Mouse (Mus musculus): Measurements from ENCODE around the gene Anxa5. TPM values are rescaled to one million over a fixed set of nuclear protein-coding genes. Genes with fewer than 3 reads are reported as not detected.
A peak's percentile ranks its signal among the peaks of the same experiment; 100 is the strongest.

Gene Anxa5
- 323 and 376 TPM in 2 replicates for polyA plus RNA-seq (2015; fragmentation: Nextera tagmentation; extraction: Ambion mirVana)

DNA sequence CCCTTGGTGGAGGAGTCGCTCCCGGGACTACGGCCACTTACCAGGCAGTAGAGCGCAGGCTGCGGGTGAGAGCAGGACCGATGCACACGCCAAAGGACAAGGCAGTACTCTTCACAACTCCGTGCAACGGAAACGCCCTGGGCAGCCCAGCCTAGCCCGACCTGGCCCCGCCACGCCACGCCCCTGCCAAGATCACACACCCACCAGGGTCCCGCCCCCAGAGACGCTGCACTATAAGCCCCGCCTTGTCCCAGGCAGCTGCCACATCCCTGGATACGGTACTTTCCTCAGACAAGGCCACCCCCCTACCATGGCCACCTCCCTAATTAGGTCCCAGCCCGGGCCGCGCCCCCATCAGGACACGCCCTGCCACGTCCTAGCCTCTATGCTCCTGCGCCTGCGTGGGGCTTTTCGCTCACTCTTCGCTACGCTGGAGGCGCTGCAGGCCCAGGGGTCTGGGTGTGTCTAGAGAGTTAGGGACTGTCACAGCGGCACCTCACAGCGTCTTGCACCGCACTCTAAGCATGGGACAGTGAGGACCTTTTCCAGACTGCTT lies at the start of gene Anxa5, which contains the start of gene 1810062G17Rik:
Gene Anxa5, minus strand, starts transcription at position 363 of the 556 bp plus-strand sequence.
Gene 1810062G17Rik, plus strand, starts transcription at position 406 of the 556 bp plus-strand sequence.
- Histone ChIP-seq H3K4me2 (ENCODE audit: low read depth, low read length) (peak within 1 kb of the TSS; percentile 73), H3K9me3 (replicated peaks; ENCODE audit: control insufficient read depth, low read length) (no peaks in the 10 kb centered on the region), H3K9ac (ENCODE audit: low read length) (peak within 1 kb of the TSS; percentile 91), H3K36me3 (ENCODE audit: control insufficient read depth, insufficient read depth, low read length) (no peaks in the 10 kb centered on the region), H3K27me3 (ENCODE audit: control insufficient read depth, insufficient read depth, low read length) (no peaks in the 10 kb centered on the region), H3K27ac (ENCODE audit: low read length) (peak within 1 kb of the TSS; percentile 90), H3K4me1 (ENCODE audit: control insufficient read depth, insufficient read depth, low read length) (peaks cover 19% of the 10 kb centered on the region), H3K4me3 (replicated peaks; ENCODE audit: low read length) (peak within 1 kb of the TSS; percentile 89)
- peak; percentile 99 for ATAC-seq (ENCODE audit: insufficient read depth, low FRiP score)
- WGBS: 0% methylated on average over 32 of the region's 32 CpGs

DNA sequence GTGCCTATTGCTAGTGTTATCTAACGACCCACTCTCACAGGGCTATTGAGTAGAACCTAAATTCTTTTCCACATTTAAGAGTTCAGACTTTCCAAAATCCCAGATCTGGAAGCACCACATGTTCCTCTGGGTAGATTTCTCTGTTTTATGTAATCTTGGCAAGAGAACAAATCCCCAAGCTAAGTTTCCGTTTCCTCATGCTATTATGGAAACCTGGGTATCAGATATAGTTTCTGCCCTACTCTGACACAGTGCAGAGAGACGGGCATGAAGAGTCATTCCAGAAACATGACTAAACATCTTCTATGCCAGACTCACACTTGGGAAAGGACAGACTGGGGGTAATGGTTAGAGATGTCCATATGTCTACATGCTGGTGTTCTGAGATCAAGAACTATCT lies 48.8 kb upstream of the Anxa5 start:
- WGBS: 61% methylated on average over 3 of the region's 3 CpGs
- H3K9me3 ChIP-seq (replicated peaks; ENCODE audit: control insufficient read depth, low read length): no peaks in the 10 kb centered on the region
- H3K4me3 ChIP-seq (replicated peaks; ENCODE audit: low read length): no peak overlapping the region
- no peaks in the 10 kb centered on the region for H3K36me3 ChIP-seq (ENCODE audit: control insufficient read depth, insufficient read depth, low read length)
- H3K27ac ChIP-seq (ENCODE audit: low read length): no peak overlapping the region
- no peak overlapping the region for H3K9ac ChIP-seq (ENCODE audit: low read length)
- no peak for ATAC-seq (ENCODE audit: insufficient read depth, low FRiP score)
- no peaks in the 10 kb centered on the region for H3K4me1 ChIP-seq (ENCODE audit: control insufficient read depth, insufficient read depth, low read length)
- peaks cover 24% of the 10 kb centered on the region for H3K27me3 ChIP-seq (ENCODE audit: control insufficient read depth, insufficient read depth, low read length)
- H3K4me2 ChIP-seq (ENCODE audit: low read depth, low read length): no peak overlapping the region

DNA sequence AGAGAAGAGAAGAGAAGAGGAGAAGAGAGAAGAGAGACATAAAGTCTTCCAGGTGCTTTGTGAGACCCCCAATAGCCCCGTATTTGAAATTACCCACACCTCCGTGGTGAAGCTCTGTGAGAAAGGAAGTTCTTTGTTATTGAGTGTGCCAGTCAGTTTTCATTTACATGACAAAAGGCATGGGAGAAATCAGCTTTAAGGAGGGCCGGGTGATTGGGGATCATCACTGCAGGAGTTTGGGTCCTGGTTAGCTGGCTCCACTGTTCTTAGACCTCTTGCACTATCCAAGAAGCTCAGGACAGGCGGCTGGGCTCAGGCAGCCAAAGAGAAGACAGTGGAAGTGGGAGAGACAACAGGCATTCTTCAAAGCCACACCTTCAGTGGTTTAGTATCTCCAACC lies 46.4 kb upstream of the Anxa5 start:
- peaks cover 24% of the 10 kb centered on the region for H3K27me3 ChIP-seq (ENCODE audit: control insufficient read depth, insufficient read depth, low read length)
- ATAC-seq (ENCODE audit: insufficient read depth, low FRiP score): no peak
- H3K27ac ChIP-seq (ENCODE audit: low read length): no peak overlapping the region

DNA sequence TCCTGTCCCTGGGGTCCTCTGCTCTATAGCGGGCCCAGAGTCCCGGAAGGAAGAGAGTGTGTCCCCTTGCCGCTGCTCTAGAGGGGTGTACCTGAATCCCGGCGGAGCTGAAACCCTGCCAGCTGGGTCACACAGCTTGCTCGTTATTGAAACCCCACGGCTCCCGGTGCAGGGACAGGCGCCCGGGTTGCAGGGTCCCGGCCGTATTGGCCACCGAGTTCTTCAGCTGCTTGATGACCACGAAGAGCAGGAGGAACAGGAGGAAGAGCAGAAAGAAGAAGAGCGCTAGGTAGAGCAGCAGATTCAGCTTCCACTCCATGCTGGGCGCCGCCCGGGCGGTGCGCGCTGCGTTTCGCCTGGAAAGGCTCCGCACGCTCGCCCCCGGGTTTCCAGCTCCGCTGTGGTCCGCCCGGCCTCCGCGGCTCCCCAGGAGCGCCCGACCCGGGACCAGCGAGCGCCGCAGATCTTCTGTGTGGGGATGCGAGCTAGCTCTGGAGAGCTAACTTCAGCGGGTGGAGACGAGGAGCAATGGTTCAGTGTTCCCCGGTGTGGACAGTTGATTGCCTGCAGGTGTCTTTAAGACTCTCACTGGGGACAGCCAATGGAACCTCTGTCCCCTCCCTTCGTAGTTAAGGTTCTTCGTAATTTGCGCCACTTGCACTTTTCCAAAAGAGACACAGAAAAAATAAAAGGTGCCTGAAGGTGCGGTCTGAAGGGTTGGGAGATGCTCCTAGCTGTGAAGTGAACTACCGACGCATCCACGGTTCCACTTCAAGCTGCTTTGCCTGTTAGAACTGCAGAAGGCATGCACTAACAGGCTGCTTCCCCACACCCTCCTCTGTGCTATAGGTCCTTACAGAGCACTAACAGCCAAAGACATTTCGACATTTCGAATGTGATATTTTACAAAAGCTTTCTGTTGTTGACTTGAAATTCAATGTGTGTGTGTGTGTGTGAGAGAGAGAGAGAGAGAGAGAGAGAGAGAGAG lies 45.7 kb upstream of the Anxa5 start, which contains the start of gene Gm11549:
Gene Gm11549, minus strand, starts transcription at position 741 of the 988 bp plus-strand sequence.
- WGBS: 1% methylated on average over 51 of the region's 51 CpGs
- H3K4me2 ChIP-seq (ENCODE audit: low read depth, low read length): peak within 1 kb of the TSS; percentile 94
- H3K4me3 ChIP-seq (replicated peaks; ENCODE audit: low read length): peak within 1 kb of the TSS; percentile 52
- no peak within 1 kb of the TSS for H3K27ac ChIP-seq (ENCODE audit: low read length)
- H3K36me3 ChIP-seq (ENCODE audit: control insufficient read depth, insufficient read depth, low read length): no peaks in the 10 kb centered on the region
- H3K9ac ChIP-seq (ENCODE audit: low read length): peak within 1 kb of the TSS; percentile 69
- no peaks in the 10 kb centered on the region for H3K4me1 ChIP-seq (ENCODE audit: control insufficient read depth, insufficient read depth, low read length)
- no peak for ATAC-seq (ENCODE audit: insufficient read depth, low FRiP score)
- H3K9me3 ChIP-seq (replicated peaks; ENCODE audit: control insufficient read depth, low read length): no peaks in the 10 kb centered on the region
- peaks cover 24% of the 10 kb centered on the region for H3K27me3 ChIP-seq (ENCODE audit: control insufficient read depth, insufficient read depth, low read length)

More for the DNA sequence above, 46.4 kb upstream of the Anxa5 start:
- WGBS: 22% methylated on average over 4 of the region's 4 CpGs
- Histone ChIP-seq H3K9me3 (replicated peaks; ENCODE audit: control insufficient read depth, low read length) (no peaks in the 10 kb centered on the region), H3K36me3 (ENCODE audit: control insufficient read depth, insufficient read depth, low read length) (no peaks in the 10 kb centered on the region), H3K4me2 (ENCODE audit: low read depth, low read length) (no peak overlapping the region), H3K4me1 (ENCODE audit: control insufficient read depth, insufficient read depth, low read length) (no peaks in the 10 kb centered on the region), H3K9ac (ENCODE audit: low read length) (no peak overlapping the region), H3K4me3 (replicated peaks; ENCODE audit: low read length) (no peak overlapping the region)

DNA sequence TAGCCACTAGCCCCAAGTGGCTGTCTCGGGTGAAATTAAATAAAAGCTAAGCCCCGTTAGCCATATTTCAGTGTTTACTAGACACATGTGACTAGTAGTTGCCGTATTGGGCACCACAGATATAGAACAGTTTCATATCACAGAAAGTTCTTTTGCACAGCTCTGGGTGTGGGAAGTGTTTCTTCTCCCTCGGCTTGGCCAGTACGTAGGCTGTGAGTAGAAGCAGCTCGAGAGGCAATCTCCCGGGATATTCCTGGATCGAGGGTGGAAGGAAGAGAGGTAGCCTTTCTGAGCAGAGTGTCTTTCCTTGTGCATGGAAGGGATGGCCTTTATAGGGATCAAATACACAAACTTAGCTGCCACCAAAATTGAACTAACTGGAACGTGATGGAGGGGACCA lies 40.5 kb upstream of the Anxa5 start:
- H3K9ac ChIP-seq (ENCODE audit: low read length): no peak overlapping the region
- H3K9me3 ChIP-seq (replicated peaks; ENCODE audit: control insufficient read depth, low read length): no peaks in the 10 kb centered on the region
- WGBS: 88% methylated on average over 9 of the region's 9 CpGs
- H3K27ac ChIP-seq (ENCODE audit: low read length): no peak overlapping the region
- H3K36me3 ChIP-seq (ENCODE audit: control insufficient read depth, insufficient read depth, low read length): no peaks in the 10 kb centered on the region
- peaks cover 12% of the 10 kb centered on the region for H3K27me3 ChIP-seq (ENCODE audit: control insufficient read depth, insufficient read depth, low read length)
- H3K4me1 ChIP-seq (ENCODE audit: control insufficient read depth, insufficient read depth, low read length): no peaks in the 10 kb centered on the region
- ATAC-seq (ENCODE audit: insufficient read depth, low FRiP score): no peak
- no peak overlapping the region for H3K4me2 ChIP-seq (ENCODE audit: low read depth, low read length)
- H3K4me3 ChIP-seq (replicated peaks; ENCODE audit: low read length): no peak overlapping the region

DNA sequence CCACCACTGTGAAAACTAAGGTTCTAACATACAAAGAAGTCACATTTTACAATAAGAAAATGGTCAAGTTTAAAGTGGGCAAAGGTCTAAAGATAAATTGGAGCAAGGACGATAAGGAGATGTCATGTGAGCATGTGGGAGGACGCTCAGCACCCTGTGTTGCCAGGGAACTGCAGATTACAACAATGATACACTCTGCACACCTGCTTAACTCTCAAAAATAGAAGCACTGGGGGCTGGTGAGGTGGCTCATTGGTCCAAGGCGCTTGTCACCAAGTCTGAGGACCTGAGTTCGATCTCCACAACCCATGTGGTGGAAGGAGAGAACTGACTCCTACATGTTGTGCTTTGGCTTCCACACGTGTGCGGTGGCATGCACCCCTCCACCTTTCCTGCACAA lies 35.8 kb upstream of the Anxa5 start:
- H3K4me2 ChIP-seq (ENCODE audit: low read depth, low read length): no peak overlapping the region
- WGBS: 70% methylated on average over 6 of the region's 6 CpGs
- no peak overlapping the region for H3K9ac ChIP-seq (ENCODE audit: low read length)
- no peaks in the 10 kb centered on the region for H3K27me3 ChIP-seq (ENCODE audit: control insufficient read depth, insufficient read depth, low read length)
- ATAC-seq (ENCODE audit: insufficient read depth, low FRiP score): no peak
- no peak overlapping the region for H3K27ac ChIP-seq (ENCODE audit: low read length)
- no peak overlapping the region for H3K4me3 ChIP-seq (replicated peaks; ENCODE audit: low read length)
- no peaks in the 10 kb centered on the region for H3K9me3 ChIP-seq (replicated peaks; ENCODE audit: control insufficient read depth, low read length)
- no peaks in the 10 kb centered on the region for H3K36me3 ChIP-seq (ENCODE audit: control insufficient read depth, insufficient read depth, low read length)
- no peaks in the 10 kb centered on the region for H3K4me1 ChIP-seq (ENCODE audit: control insufficient read depth, insufficient read depth, low read length)

DNA sequence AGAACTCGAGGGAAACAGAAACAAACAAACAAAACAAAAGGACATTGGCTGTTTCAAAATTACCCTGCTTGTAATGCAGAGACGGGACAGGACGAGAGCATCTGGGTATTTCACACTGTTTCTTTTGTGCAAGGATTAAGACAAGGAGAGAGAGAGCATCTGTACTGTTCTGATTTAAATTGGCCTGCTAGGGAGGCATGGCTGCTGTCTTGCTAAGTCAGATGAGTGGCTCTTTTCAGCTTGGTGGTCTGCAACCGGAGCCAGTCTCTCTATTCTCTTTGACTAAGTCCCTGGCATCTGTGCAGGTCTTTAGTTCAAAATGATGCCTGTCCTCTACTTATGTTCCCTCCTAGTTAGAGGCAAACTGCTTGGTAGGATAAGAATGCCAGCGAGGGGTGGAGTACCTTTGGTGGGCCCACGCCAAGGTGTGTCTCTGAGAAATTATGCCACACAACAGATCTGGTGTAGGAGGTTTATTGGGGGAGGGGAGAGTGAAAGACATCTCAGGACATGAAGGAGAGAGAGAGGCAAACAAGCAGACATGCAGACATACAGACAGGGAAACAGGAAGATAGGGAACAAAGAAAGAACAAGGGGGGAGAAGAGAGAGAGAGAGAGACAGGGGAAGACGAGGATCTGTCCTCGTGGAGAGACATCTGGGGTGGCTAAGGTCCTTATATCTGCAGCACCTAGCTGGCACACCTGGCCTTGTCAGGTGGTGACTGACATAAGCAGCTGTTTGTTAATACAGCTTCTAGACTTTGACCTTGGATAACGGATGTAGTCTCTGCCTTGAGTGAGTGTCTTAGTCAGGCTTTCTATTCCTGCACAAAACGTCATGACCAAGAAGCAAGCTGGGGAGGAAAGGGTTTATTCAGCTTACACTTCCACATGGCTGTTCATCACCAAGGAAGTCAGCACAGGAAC lies 30.4 kb upstream of the Anxa5 start:
- ATAC-seq (ENCODE audit: insufficient read depth, low FRiP score): no peak
- no peaks in the 10 kb centered on the region for H3K27me3 ChIP-seq (ENCODE audit: control insufficient read depth, insufficient read depth, low read length)
- no peaks in the 10 kb centered on the region for H3K36me3 ChIP-seq (ENCODE audit: control insufficient read depth, insufficient read depth, low read length)
- no peak overlapping the region for H3K27ac ChIP-seq (ENCODE audit: low read length)
- no peak overlapping the region for H3K4me2 ChIP-seq (ENCODE audit: low read depth, low read length)
- H3K9ac ChIP-seq (ENCODE audit: low read length): no peak overlapping the region
- H3K4me3 ChIP-seq (replicated peaks; ENCODE audit: low read length): no peak overlapping the region
- H3K9me3 ChIP-seq (replicated peaks; ENCODE audit: control insufficient read depth, low read length): no peaks in the 10 kb centered on the region
- 68% methylated on average over 10 of the region's 10 CpGs for WGBS
- H3K4me1 ChIP-seq (ENCODE audit: control insufficient read depth, insufficient read depth, low read length): no peaks in the 10 kb centered on the region

DNA sequence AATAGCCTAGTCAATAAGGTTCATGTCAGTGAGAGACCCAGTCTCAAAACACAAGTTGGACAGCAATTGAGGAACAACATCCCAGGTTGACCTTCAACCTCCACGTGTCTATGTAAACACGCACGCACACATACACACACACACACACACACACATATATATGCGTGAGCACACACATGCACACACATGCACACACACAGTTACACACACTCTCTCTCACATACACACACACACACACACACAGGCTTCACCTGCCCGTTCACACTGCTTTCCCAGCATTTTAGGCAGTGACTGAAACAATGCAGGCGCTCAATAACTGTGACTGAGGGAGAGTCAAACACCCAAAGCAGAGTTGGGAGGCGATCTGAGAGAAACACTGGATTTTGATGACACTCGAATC lies 29.6 kb upstream of the Anxa5 start:
- Histone ChIP-seq H3K9me3 (replicated peaks; ENCODE audit: control insufficient read depth, low read length) (no peaks in the 10 kb centered on the region), H3K4me2 (ENCODE audit: low read depth, low read length) (no peak overlapping the region), H3K36me3 (ENCODE audit: control insufficient read depth, insufficient read depth, low read length) (no peaks in the 10 kb centered on the region), H3K4me1 (ENCODE audit: control insufficient read depth, insufficient read depth, low read length) (no peaks in the 10 kb centered on the region), H3K27me3 (ENCODE audit: control insufficient read depth, insufficient read depth, low read length) (no peaks in the 10 kb centered on the region), H3K4me3 (replicated peaks; ENCODE audit: low read length) (no peak overlapping the region), H3K27ac (ENCODE audit: low read length) (no peak overlapping the region), H3K9ac (ENCODE audit: low read length) (no peak overlapping the region)
- no peak for ATAC-seq (ENCODE audit: insufficient read depth, low FRiP score)
- WGBS: 74% methylated on average over 8 of the region's 8 CpGs

All from stomach, embryonic 16.5 days (tissue).